Mouse (Mus musculus): ENCODE measurements at regions not wholly inside any gene's neighbourhood (a gene's known extent, or its start where the extent isn't known, plus 50 kb on each side); places are given as distances from the start of the nearest gene placed in this dataset.
"Not testable (repeated sequence)": the region's sequence is repeated elsewhere in the genome, so short reads cannot be mapped to it uniquely, and the experiment has no call there.

- Histone ChIP-seq H3K4me1 (ENCODE audit: control insufficient read depth, insufficient read depth, low read length) (no peaks in the 10 kb centered on the region), H3K4me3 (replicated peaks; ENCODE audit: insufficient read depth, low read depth, low read length) (no peak overlapping the region), H3K27ac (ENCODE audit: insufficient read depth, low read length) (no peak overlapping the region), H3K27me3 (ENCODE audit: control insufficient read depth, insufficient read depth, low read length) (no peaks in the 10 kb centered on the region)
- TF ChIP-seq CTCF (IDR thresholded peaks at IDR 0.05; ENCODE audit: borderline replicate concordance, insufficient read depth, low read depth, low read length) = no peak
- no peak for TF ChIP-seq POLR2A (IDR thresholded peaks at IDR 0.05; ENCODE audit: borderline replicate concordance, insufficient read depth, low read length)
- no peak for DNase-seq
- WGBS = 27% methylated on average over 2 of the region's 2 CpGs
Measured at GRCm38 (mm10) chr17:54753396-54753994, 454.7 kb upstream of the Slc5a7 start.

- no peak overlapping the region for H3K4me3 ChIP-seq (replicated peaks; ENCODE audit: insufficient read depth, low read depth, low read length)
- no peaks in the 10 kb centered on the region for H3K4me1 ChIP-seq (ENCODE audit: control insufficient read depth, insufficient read depth, low read length)
- DNase-seq = no peak
- no peak for TF ChIP-seq POLR2A (IDR thresholded peaks at IDR 0.05; ENCODE audit: borderline replicate concordance, insufficient read depth, low read length)
- no peak for TF ChIP-seq CTCF (IDR thresholded peaks at IDR 0.05; ENCODE audit: borderline replicate concordance, insufficient read depth, low read depth, low read length)
- H3K27ac ChIP-seq (ENCODE audit: insufficient read depth, low read length) = no peak overlapping the region
- no peaks in the 10 kb centered on the region for H3K27me3 ChIP-seq (ENCODE audit: control insufficient read depth, insufficient read depth, low read length)
Measured at GRCm38 (mm10) chr17:54752917-54753316, 454.1 kb upstream of the Slc5a7 start.

GRCm38 (mm10) chr17:54735836-54736235 lies 437.0 kb upstream of the Slc5a7 start:
- WGBS = 62% methylated on average over 3 of the region's 3 CpGs
- Histone ChIP-seq H3K4me3 (replicated peaks; ENCODE audit: insufficient read depth, low read depth, low read length) (no peak overlapping the region), H3K27ac (ENCODE audit: insufficient read depth, low read length) (no peak overlapping the region), H3K27me3 (ENCODE audit: control insufficient read depth, insufficient read depth, low read length) (no peaks in the 10 kb centered on the region), H3K4me1 (ENCODE audit: control insufficient read depth, insufficient read depth, low read length) (no peaks in the 10 kb centered on the region)
- TF ChIP-seq POLR2A (IDR thresholded peaks at IDR 0.05; ENCODE audit: borderline replicate concordance, insufficient read depth, low read length) (no peak), CTCF (IDR thresholded peaks at IDR 0.05; ENCODE audit: borderline replicate concordance, insufficient read depth, low read depth, low read length) (no peak)
- DNase-seq = no peak

- Histone ChIP-seq H3K27ac (ENCODE audit: insufficient read depth, low read length) (no peak overlapping the region), H3K4me1 (ENCODE audit: control insufficient read depth, insufficient read depth, low read length) (no peaks in the 10 kb centered on the region)
- TF ChIP-seq POLR2A (IDR thresholded peaks at IDR 0.05; ENCODE audit: borderline replicate concordance, insufficient read depth, low read length) (no peak), CTCF (IDR thresholded peaks at IDR 0.05; ENCODE audit: borderline replicate concordance, insufficient read depth, low read depth, low read length) (no peak)
Measured at GRCm38 (mm10) chr17:54727660-54728059, 428.8 kb upstream of the Slc5a7 start.

GRCm38 (mm10) chr17:54726693-54727092 lies 427.9 kb upstream of the Slc5a7 start:
- H3K4me3 ChIP-seq (replicated peaks; ENCODE audit: insufficient read depth, low read depth, low read length) = no peak overlapping the region
- no peak overlapping the region for H3K27ac ChIP-seq (ENCODE audit: insufficient read depth, low read length)
- DNase-seq = no peak
- TF ChIP-seq CTCF (IDR thresholded peaks at IDR 0.05; ENCODE audit: borderline replicate concordance, insufficient read depth, low read depth, low read length) = no peak
- TF ChIP-seq POLR2A (IDR thresholded peaks at IDR 0.05; ENCODE audit: borderline replicate concordance, insufficient read depth, low read length) = no peak
- 95% methylated on average over 2 of the region's 2 CpGs for WGBS
- no peaks in the 10 kb centered on the region for H3K4me1 ChIP-seq (ENCODE audit: control insufficient read depth, insufficient read depth, low read length)
- H3K27me3 ChIP-seq (ENCODE audit: control insufficient read depth, insufficient read depth, low read length) = no peaks in the 10 kb centered on the region

More at GRCm38 (mm10) chr17:54727660-54728059, 428.8 kb upstream of the Slc5a7 start:
- DNase-seq = no peak
- Histone ChIP-seq H3K4me3 (replicated peaks; ENCODE audit: insufficient read depth, low read depth, low read length) (no peak overlapping the region), H3K27me3 (ENCODE audit: control insufficient read depth, insufficient read depth, low read length) (no peaks in the 10 kb centered on the region)

GRCm38 (mm10) chr17:54713026-54713425 lies 414.2 kb upstream of the Slc5a7 start:
- WGBS = 88% methylated on average over 1 of the region's 1 CpGs
- no peaks in the 10 kb centered on the region for H3K4me1 ChIP-seq (ENCODE audit: control insufficient read depth, insufficient read depth, low read length)
- no peak overlapping the region for H3K4me3 ChIP-seq (replicated peaks; ENCODE audit: insufficient read depth, low read depth, low read length)
- DNase-seq = no peak
- no peak for TF ChIP-seq POLR2A (IDR thresholded peaks at IDR 0.05; ENCODE audit: borderline replicate concordance, insufficient read depth, low read length)
- TF ChIP-seq CTCF (IDR thresholded peaks at IDR 0.05; ENCODE audit: borderline replicate concordance, insufficient read depth, low read depth, low read length) = no peak
- no peak overlapping the region for H3K27ac ChIP-seq (ENCODE audit: insufficient read depth, low read length)
- H3K27me3 ChIP-seq (ENCODE audit: control insufficient read depth, insufficient read depth, low read length) = no peaks in the 10 kb centered on the region

GRCm38 (mm10) chr17:54707811-54708210 lies 409.0 kb upstream of the Slc5a7 start:
- H3K4me3 ChIP-seq (replicated peaks; ENCODE audit: insufficient read depth, low read depth, low read length); H3K27me3 ChIP-seq (ENCODE audit: control insufficient read depth, insufficient read depth, low read length); H3K4me1 ChIP-seq (ENCODE audit: control insufficient read depth, insufficient read depth, low read length); H3K27ac ChIP-seq (ENCODE audit: insufficient read depth, low read length); DNase-seq: not testable (repeated sequence)

- Histone ChIP-seq H3K27ac (ENCODE audit: insufficient read depth, low read length) (no peak overlapping the region), H3K27me3 (ENCODE audit: control insufficient read depth, insufficient read depth, low read length) (no peaks in the 10 kb centered on the region), H3K4me3 (replicated peaks; ENCODE audit: insufficient read depth, low read depth, low read length) (no peak overlapping the region), H3K4me1 (ENCODE audit: control insufficient read depth, insufficient read depth, low read length) (no peaks in the 10 kb centered on the region)
- DNase-seq = no peak
- TF ChIP-seq CTCF (IDR thresholded peaks at IDR 0.05; ENCODE audit: borderline replicate concordance, insufficient read depth, low read depth, low read length) (no peak), POLR2A (IDR thresholded peaks at IDR 0.05; ENCODE audit: borderline replicate concordance, insufficient read depth, low read length) (no peak)
- 32% methylated on average over 6 of the region's 6 CpGs for WGBS
Measured at GRCm38 (mm10) chr17:54701346-54702108, 402.7 kb upstream of the Slc5a7 start.
